Mouse (Mus musculus) brown adipose tissue, adult 24 weeks (tissue): Measurements from ENCODE around the gene Hipk2. TPM values are rescaled to one million over a fixed set of nuclear protein-coding genes. Genes with fewer than 3 reads are reported as not detected.

Source experiments
- H3K27ac ChIP-seq: fragments of 200-500 bp; replicated peaks from 2 replicates; pipeline ENCODE4 v1.5.1; 2012; ENCODE audit warnings: low read depth, mild to moderate bottlenecking, low read length
- H3K4me1 ChIP-seq: fragments of 200-500 bp; 2 replicates; pipeline ENCODE4 v1.6.1; 2012; ENCODE audit warnings: low read length, mixed read lengths; ENCODE audit not compliant: control insufficient read depth, insufficient read depth, insufficient read length
- H3K4me3 ChIP-seq: fragments of 200-500 bp; 2 replicates; pipeline ENCODE4 v1.5.1; 2012; ENCODE audit warnings: low read depth, mild to moderate bottlenecking, low read length, moderate library complexity; ENCODE audit not compliant: insufficient read depth
- polyA plus RNA-seq: library from polyadenylated mRNA; stranded (reverse); fragments of >200 nt; gene quantifications from 2 replicates; pipeline ENCODE4 v1.2.4, GENCODE M21; 2012; ENCODE audit not compliant: missing spikeins, insufficient read depth, insufficient read length

The Hipk2 gene
- polyA plus RNA-seq, 1 experiment = 63.9 TPM

- H3K4me3 ChIP-seq = no peak overlapping the region
- no peak overlapping the region for H3K27ac ChIP-seq
- peaks cover 14% of the 10 kb centered on the region for H3K4me1 ChIP-seq
These were observed 60.4 kb downstream of the Hipk2 start for GRCm38 (mm10) chr6:38815582-38815981.

GRCm38 (mm10) chr6:38814690-38815089, 61.3 kb downstream of the Hipk2 start:
- H3K4me1 ChIP-seq = peaks cover 14% of the 10 kb centered on the region
- no peak overlapping the region for H3K27ac ChIP-seq
- no peak overlapping the region for H3K4me3 ChIP-seq

GRCm38 (mm10) chr6:38811459-38812145, 64.4 kb downstream of the Hipk2 start:
- Histone ChIP-seq H3K27ac (peak overlapping the region; percentile 40; the same call in 1 of the 2 replicates), H3K4me1 (peaks cover 14% of the 10 kb centered on the region), H3K4me3 (no peak overlapping the region)

- H3K4me1 ChIP-seq = peaks cover 16% of the 10 kb centered on the region; the same call in 1 of the 2 replicates
- H3K4me3 ChIP-seq = no peak overlapping the region
- H3K27ac ChIP-seq = no peak overlapping the region
These were observed 65.9 kb downstream of the Hipk2 start for GRCm38 (mm10) chr6:38810121-38810475.

GRCm38 (mm10) chr6:38809396-38810120, 66.4 kb downstream of the Hipk2 start:
- no peak overlapping the region for H3K27ac ChIP-seq
- H3K4me1 ChIP-seq = peaks cover 16% of the 10 kb centered on the region; the same call in 1 of the 2 replicates
- H3K4me3 ChIP-seq = no peak overlapping the region

- no peak overlapping the region for H3K4me3 ChIP-seq
- peaks cover 16% of the 10 kb centered on the region; the same call in 1 of the 2 replicates for H3K4me1 ChIP-seq
- H3K27ac ChIP-seq = no peak overlapping the region
These were observed 67.6 kb downstream of the Hipk2 start for GRCm38 (mm10) chr6:38808317-38808716.

GRCm38 (mm10) chr6:38806963-38807445, 69.0 kb downstream of the Hipk2 start:
- peaks cover 15% of the 10 kb centered on the region; the same call in 1 of the 2 replicates for H3K4me1 ChIP-seq
- no peak overlapping the region for H3K4me3 ChIP-seq
- H3K27ac ChIP-seq = no peak overlapping the region

GRCm38 (mm10) chr6:38805612-38806011, 70.4 kb downstream of the Hipk2 start:
- no peak overlapping the region for H3K27ac ChIP-seq
- H3K4me1 ChIP-seq = peaks cover 7% of the 10 kb centered on the region; the same call in 1 of the 2 replicates
- no peak overlapping the region for H3K4me3 ChIP-seq

- Histone ChIP-seq H3K4me3 (no peak overlapping the region), H3K4me1 (peaks cover 5% of the 10 kb centered on the region; the same call in 1 of the 2 replicates), H3K27ac (no peak overlapping the region)
These were observed 74.7 kb downstream of the Hipk2 start for GRCm38 (mm10) chr6:38801252-38801651.

GRCm38 (mm10) chr6:38797548-38797947, 78.4 kb downstream of the Hipk2 start:
- Histone ChIP-seq H3K27ac (no peak overlapping the region), H3K4me3 (no peak overlapping the region), H3K4me1 (0 out of 2 replicates have a peak, but pooled peaks cover 6% of the 10 kb centered on the region)

GRCm38 (mm10) chr6:38796993-38797392, 79.0 kb downstream of the Hipk2 start:
- H3K4me1 ChIP-seq = 0 out of 2 replicates have a peak, but pooled peaks cover 6% of the 10 kb centered on the region

GRCm38 (mm10) chr6:38796388-38796787, 79.6 kb downstream of the Hipk2 start:
- Histone ChIP-seq H3K4me3 (no peak overlapping the region), H3K27ac (no peak overlapping the region), H3K4me1 (0 out of 2 replicates have a peak, but pooled peaks cover 6% of the 10 kb centered on the region)

More at GRCm38 (mm10) chr6:38796993-38797392, 79.0 kb downstream of the Hipk2 start:
- Histone ChIP-seq H3K27ac (no peak overlapping the region), H3K4me3 (no peak overlapping the region)

- 0 out of 2 replicates have a peak overlapping the region, but pooled peaks have one; percentile 25 for H3K27ac ChIP-seq
- H3K4me1 ChIP-seq = 0 out of 2 replicates have a peak, but pooled peaks cover 6% of the 10 kb centered on the region
- no peak overlapping the region for H3K4me3 ChIP-seq
These were observed 80.7 kb downstream of the Hipk2 start for GRCm38 (mm10) chr6:38795096-38795816.

- no peak overlapping the region for H3K27ac ChIP-seq
- peaks cover 8% of the 10 kb centered on the region; the same call in 1 of the 2 replicates for H3K4me1 ChIP-seq
- no peak overlapping the region for H3K4me3 ChIP-seq
These were observed 83.0 kb downstream of the Hipk2 start for GRCm38 (mm10) chr6:38792966-38793365.
